In the genomic region with DNA sequence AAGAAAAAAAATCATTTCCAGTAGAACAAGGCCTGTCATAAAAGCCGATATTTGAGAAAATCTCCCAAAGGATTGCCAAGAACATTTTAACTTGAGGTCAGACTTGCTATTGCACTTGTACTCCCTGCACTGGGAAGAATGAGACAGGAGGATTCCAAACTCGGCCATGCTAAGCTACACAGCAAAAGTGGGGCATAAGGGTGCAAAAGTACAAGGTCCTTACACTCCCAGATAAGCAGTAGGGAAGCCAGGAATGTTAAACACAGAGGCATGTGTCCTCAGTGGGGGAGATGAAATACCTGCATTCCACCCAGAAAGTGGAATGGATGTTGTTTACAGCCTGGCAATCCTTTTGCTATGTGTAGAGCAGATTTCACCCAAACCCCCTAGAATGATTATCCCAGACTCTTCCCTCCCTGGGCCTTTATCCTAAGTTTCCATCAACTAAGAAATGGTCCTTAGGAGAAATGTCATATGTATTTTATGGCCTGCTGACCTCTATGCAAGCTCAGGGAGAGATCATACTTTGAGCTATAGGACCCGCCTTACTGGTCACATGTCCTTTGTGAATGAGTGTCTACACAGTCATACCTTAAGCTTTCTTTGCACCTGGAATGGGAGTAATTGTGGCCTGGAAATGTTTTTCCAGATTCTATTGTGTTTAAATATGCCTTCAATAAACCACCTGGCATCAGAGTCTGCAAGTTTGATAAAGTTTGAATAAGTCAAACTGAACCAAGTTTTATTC, we compare ENCODE assay signal across 28 mouse cellular contexts.
DNase-seq lines count a peak whose midpoint lies in the region; ATAC-seq and TF ChIP-seq lines count a peak whose summit lies in the region.
"Had no signal": no experiment of that assay in that cellular context is flagged by ENCODE, and none has a peak within 500 bp of the region (broad histone marks: within the 10 kb centered on the region; RNA-seq: fewer than 3 reads in every experiment).

No protein-coding gene starts in this region.

- DNase-seq in kidney, adult 2 months, result peak; percentile 24
- no peak for DNase-seq in kidney, postnatal 36 days
- DNase-seq in lung, embryonic 14.5 days, result no peak
- DNase-seq in lung, adult 2 months, result no peak
- DNase-seq in intestine, embryonic 14.5 days (ENCODE audit: low spot score), result no peak
- DNase-seq in urinary bladder, postnatal 25 days (ENCODE audit: low spot score), result no peak
- DNase-seq: adrenal gland, adult 2 months; cerebellum, adult 11-12 months; cerebellum, postnatal 10 days; gastrocnemius, postnatal 10 days; heart, adult 11 months; heart, postnatal 36 days; retina, postnatal 1 day; right cerebral cortex, postnatal 25 days had no signal

- no peak overlapping the region for H3K27ac ChIP-seq in kidney, adult 2 months (ENCODE audit: insufficient read depth, low read depth, low read length)
- 0 out of 2 replicates have a peak overlapping the region, but pooled peaks have one; percentile 18 for H3K27ac ChIP-seq in lung, embryonic 14.5 days (ENCODE audit: low read depth)
- H3K27ac ChIP-seq in intestine, embryonic 14.5 days (ENCODE audit: low read depth), result no peak overlapping the region
- 0 out of 2 replicates have a peak overlapping the region, but pooled peaks have one; percentile 51 for H3K27ac ChIP-seq in small intestine, adult 2 months (ENCODE audit: insufficient read depth, low read depth, low read length)
- H3K27ac ChIP-seq: embryonic facial prominence, embryonic 10.5 days; forebrain, embryonic 15.5 days; hindbrain, embryonic 13.5 days; kidney, embryonic 15.5 days; layer of hippocampus, adult 2 months; limb, embryonic 13.5 days; lung, embryonic 15.5 days; macrophage; midbrain, embryonic 10.5 days; neural tube, embryonic 13.5 days had no signal

- peaks cover 7% of the 10 kb centered on the region; the same call in 1 of the 2 replicates for H3K4me1 ChIP-seq in kidney, adult 2 months (ENCODE audit: control insufficient read depth, insufficient read depth, low read length)
- peaks cover 12% of the 10 kb centered on the region for H3K4me1 ChIP-seq in lung, embryonic 14.5 days (ENCODE audit: insufficient read depth)
- peaks cover 5% of the 10 kb centered on the region; the same call in 1 of the 2 replicates for H3K4me1 ChIP-seq in lung, adult 2 months (ENCODE audit: control insufficient read depth, insufficient read depth, low read length)
- H3K4me1 ChIP-seq in intestine, embryonic 14.5 days (replicated peaks; ENCODE audit: control insufficient read depth, insufficient read depth, low read length), result peaks cover 15% of the 10 kb centered on the region; the same call in 1 of the 2 replicates
- peaks cover 14% of the 10 kb centered on the region for H3K4me1 ChIP-seq in small intestine, adult 2 months (ENCODE audit: control insufficient read depth, insufficient read depth, insufficient read length, low read length)
- H3K4me1 ChIP-seq: hindbrain, embryonic 13.5 days had no signal

- 51% methylated on average over 3 of the region's 3 CpGs for WGBS in kidney, adult 2 months
- 48% methylated on average over 3 of the region's 3 CpGs for WGBS in lung, embryonic 14.5 days
- WGBS in lung, adult 2 months, result 63% methylated on average over 3 of the region's 3 CpGs
- 49% methylated on average over 3 of the region's 3 CpGs for WGBS in intestine, embryonic 14.5 days
- 26% methylated on average over 3 of the region's 3 CpGs for WGBS in small intestine, adult 2 months

- no peak overlapping the region for H3K4me3 ChIP-seq in kidney, adult 2 months (ENCODE audit: insufficient read depth, low read depth, low read length)
- H3K4me3 ChIP-seq in lung, embryonic 14.5 days (ENCODE audit: low read depth, low read length), result no peak overlapping the region
- H3K4me3 ChIP-seq in lung, adult 2 months (replicated peaks; ENCODE audit: extremely low read depth, low read depth, low read length), result no peak overlapping the region
- H3K4me3 ChIP-seq in intestine, embryonic 14.5 days (ENCODE audit: low read depth, low read length), result no peak overlapping the region
- no peak overlapping the region for H3K4me3 ChIP-seq in small intestine, adult 2 months (ENCODE audit: low read depth, low read length)
- H3K4me3 ChIP-seq: embryonic facial prominence, embryonic 10.5 days; forebrain, embryonic 15.5 days; hindbrain, embryonic 13.5 days; kidney, embryonic 15.5 days; layer of hippocampus, adult 2 months; limb, embryonic 13.5 days; lung, embryonic 15.5 days; midbrain, embryonic 10.5 days; myocyte; neural tube, embryonic 13.5 days had no signal

- no peak for TF ChIP-seq CTCF in kidney, adult 2 months (conservative IDR thresholded peaks at IDR 0.05; ENCODE audit: insufficient read depth, insufficient read length, low read depth, low read length)
- TF ChIP-seq CTCF in lung, embryonic 14.5 days (IDR thresholded peaks at IDR 0.05; ENCODE audit: low read depth), result no peak
- TF ChIP-seq CTCF in lung, adult 2 months (IDR thresholded peaks at IDR 0.05; ENCODE audit: insufficient read depth, low read length), result no peak
- no peak for TF ChIP-seq CTCF in small intestine, adult 2 months (IDR thresholded peaks at IDR 0.05; ENCODE audit: extremely low read depth, insufficient read length, insufficient replicate concordance, low read depth, low read length)

- no peak for TF ChIP-seq POLR2A in kidney, adult 2 months (IDR thresholded peaks at IDR 0.05; ENCODE audit: low read depth, low read length)
- TF ChIP-seq POLR2A in lung, adult 2 months (IDR thresholded peaks at IDR 0.05; ENCODE audit: borderline replicate concordance, extremely low read depth, low read depth, low read length), result no peak
- TF ChIP-seq POLR2A in small intestine, adult 2 months (IDR thresholded peaks at IDR 0.05; ENCODE audit: low read depth, low read length), result no peak

- no peaks in the 10 kb centered on the region for H3K27me3 ChIP-seq in kidney, adult 2 months (replicated peaks; ENCODE audit: control insufficient read depth, insufficient read depth, low read length)
- H3K27me3 ChIP-seq in lung, embryonic 14.5 days (ENCODE audit: insufficient read depth, low read length), result no peaks in the 10 kb centered on the region
- no peaks in the 10 kb centered on the region for H3K27me3 ChIP-seq in intestine, embryonic 14.5 days (replicated peaks; ENCODE audit: control insufficient read depth, insufficient read depth, low read length)
- no peaks in the 10 kb centered on the region for H3K27me3 ChIP-seq in small intestine, adult 2 months (ENCODE audit: control insufficient read depth, insufficient read depth, low read length)
- H3K27me3 ChIP-seq: forebrain, embryonic 15.5 days; hindbrain, embryonic 13.5 days; kidney, embryonic 15.5 days; lung, embryonic 15.5 days; neural tube, embryonic 13.5 days had no signal

- ATAC-seq in lung, embryonic 14.5 days (ENCODE audit: insufficient read depth), result no peak
- ATAC-seq in intestine, embryonic 14.5 days (replicated peaks; ENCODE audit: low FRiP score, low TSS enrichment, low read depth), result peak; percentile 63; the same call in 1 of the 2 replicates
- ATAC-seq: CD4-positive, CD25-positive, alpha-beta regulatory T cell, adult 4 months; forebrain, embryonic 15.5 days; midbrain, embryonic 16.5 days had no signal

- no peaks in the 10 kb centered on the region for H3K36me3 ChIP-seq in kidney, adult 2 months (ENCODE audit: control insufficient read depth, insufficient read depth, low read length)
- no peaks in the 10 kb centered on the region for H3K36me3 ChIP-seq in lung, embryonic 14.5 days (ENCODE audit: insufficient read depth)
- no peaks in the 10 kb centered on the region for H3K36me3 ChIP-seq in intestine, embryonic 14.5 days (ENCODE audit: control insufficient read depth, insufficient read depth, low read length)
- no peaks in the 10 kb centered on the region for H3K36me3 ChIP-seq in small intestine, adult 2 months (ENCODE audit: control insufficient read depth, insufficient read depth, low read length)
- H3K36me3 ChIP-seq: embryonic facial prominence, embryonic 10.5 days; forebrain, embryonic 15.5 days; hindbrain, embryonic 13.5 days; kidney, embryonic 15.5 days; limb, embryonic 13.5 days; lung, embryonic 15.5 days; midbrain, embryonic 10.5 days; neural tube, embryonic 13.5 days had no signal

- no peak overlapping the region for H3K4me2 ChIP-seq in lung, embryonic 14.5 days
- no peak overlapping the region for H3K4me2 ChIP-seq in intestine, embryonic 14.5 days (ENCODE audit: low read length)
- H3K4me2 ChIP-seq: forebrain, embryonic 15.5 days; hindbrain, embryonic 13.5 days; kidney, embryonic 15.5 days; limb, embryonic 13.5 days; lung, embryonic 15.5 days; neural tube, embryonic 13.5 days had no signal

- no peaks in the 10 kb centered on the region for H3K9me3 ChIP-seq in lung, embryonic 14.5 days (ENCODE audit: low read depth, low read length)
- H3K9me3 ChIP-seq in intestine, embryonic 14.5 days (ENCODE audit: control insufficient read depth, low read length), result no peaks in the 10 kb centered on the region
- H3K9me3 ChIP-seq: embryonic facial prominence, embryonic 10.5 days; forebrain, embryonic 15.5 days; hindbrain, embryonic 13.5 days; kidney, embryonic 15.5 days; limb, embryonic 13.5 days; lung, embryonic 15.5 days; midbrain, embryonic 10.5 days; neural tube, embryonic 13.5 days had no signal

- H3K9ac ChIP-seq in lung, embryonic 14.5 days, result no peak overlapping the region
- H3K9ac ChIP-seq in intestine, embryonic 14.5 days (ENCODE audit: low read length), result no peak overlapping the region
- H3K9ac ChIP-seq: forebrain, embryonic 15.5 days; hindbrain, embryonic 13.5 days; kidney, embryonic 15.5 days; limb, embryonic 13.5 days; lung, embryonic 15.5 days; neural tube, embryonic 13.5 days had no signal

Comparison
In these comparisons a context has a peak if more than half of its experiments do, and no peak if none do; other contexts are left out.
1. H3K27ac ChIP-seq: peak in lung, embryonic 14.5 days (single experiment) and small intestine, adult 2 months (single experiment); none in kidney, adult 2 months (single experiment) and intestine, embryonic 14.5 days (single experiment).